Mouse (Mus musculus): ENCODE measurements around the gene Anks1. TPM values are rescaled to one million over a fixed set of nuclear protein-coding genes. Genes with fewer than 3 reads are reported as not detected.

The Anks1 gene
- polyA plus RNA-seq, 1 experiment from 2014 or later: 8.3 TPM

DNA sequence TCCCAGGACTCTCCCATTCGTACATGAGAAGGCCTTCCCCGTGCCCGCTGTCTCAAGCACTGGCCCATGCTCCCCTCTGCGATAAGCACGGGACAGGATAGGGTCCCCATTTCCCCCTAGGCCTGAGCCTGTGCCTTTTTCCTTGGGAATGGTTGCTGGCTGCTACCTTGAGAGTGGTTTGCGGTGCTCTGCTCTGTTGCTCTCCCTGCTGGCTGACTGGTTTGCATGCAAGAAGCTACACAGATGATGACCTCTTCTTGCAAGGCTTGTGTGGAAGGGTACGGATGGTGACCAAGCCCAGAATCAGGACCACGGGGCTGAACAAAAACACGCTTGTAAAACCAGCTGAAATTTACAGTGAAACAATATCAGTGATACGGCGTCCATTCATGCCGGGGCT is 75.3 kb downstream of the Anks1 start:
- H3K36me3 ChIP-seq (ENCODE audit: control insufficient read depth, insufficient read depth, low read length): peaks cover 6% of the 10 kb centered on the region; the same call in 1 of the 2 replicates
- H3K27ac ChIP-seq (replicated peaks): no peak overlapping the region
- no peaks in the 10 kb centered on the region for H3K9me3 ChIP-seq (ENCODE audit: control insufficient read depth, low read length)
- TF ChIP-seq EP300 (optimal IDR thresholded peaks at IDR 0.05): no peak
- TF ChIP-seq CTCF (IDR thresholded peaks at IDR 0.05; ENCODE audit: low read depth): peak; percentile 71
- H3K9ac ChIP-seq (ENCODE audit: low read length): no peak overlapping the region
- no peaks in the 10 kb centered on the region for H3K4me1 ChIP-seq (replicated peaks; ENCODE audit: control insufficient read depth, insufficient read depth)
- ATAC-seq (ENCODE audit: low FRiP score, low TSS enrichment): no peak
- DNase-seq (ENCODE audit: low spot score): no peak
- H3K4me2 ChIP-seq (replicated peaks; ENCODE audit: low read depth): no peak overlapping the region
- WGBS: 86% methylated on average over 12 of the region's 12 CpGs
- no peaks in the 10 kb centered on the region for H3K27me3 ChIP-seq (ENCODE audit: control insufficient read depth, insufficient read depth, low read length)
- no peak overlapping the region for H3K4me3 ChIP-seq (ENCODE audit: low read depth, low read length)

DNA sequence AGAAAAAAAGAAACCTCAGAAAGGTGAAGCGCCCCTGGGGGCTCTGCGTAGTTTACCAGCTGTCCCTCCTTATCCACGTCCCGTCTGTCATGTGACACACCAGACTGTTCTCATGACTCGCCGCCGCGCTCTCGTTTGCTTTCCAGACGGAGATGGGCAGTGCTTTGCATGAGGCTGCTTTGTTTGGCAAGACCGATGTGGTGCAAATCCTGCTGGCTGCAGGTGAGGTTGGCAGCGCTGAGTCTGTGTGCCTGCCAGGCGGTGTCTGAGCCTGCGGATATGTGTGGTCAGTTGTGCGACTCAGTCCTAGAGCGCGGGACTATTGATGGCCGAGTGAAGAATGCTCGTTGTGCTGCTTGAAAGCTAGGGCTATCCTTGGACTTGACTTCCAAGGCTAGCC is 77.0 kb downstream of the Anks1 start:
- no peak overlapping the region for H3K4me2 ChIP-seq (replicated peaks; ENCODE audit: low read depth)
- no peaks in the 10 kb centered on the region for H3K27me3 ChIP-seq (ENCODE audit: control insufficient read depth, insufficient read depth, low read length)
- TF ChIP-seq CTCF (IDR thresholded peaks at IDR 0.05; ENCODE audit: low read depth) (no peak), EP300 (optimal IDR thresholded peaks at IDR 0.05) (no peak)
- no peaks in the 10 kb centered on the region for H3K9me3 ChIP-seq (ENCODE audit: control insufficient read depth, low read length)
- no peaks in the 10 kb centered on the region for H3K4me1 ChIP-seq (replicated peaks; ENCODE audit: control insufficient read depth, insufficient read depth)
- no peak for ATAC-seq (ENCODE audit: low FRiP score, low TSS enrichment)
- H3K4me3 ChIP-seq (ENCODE audit: low read depth, low read length): no peak overlapping the region
- no peak overlapping the region for H3K9ac ChIP-seq (ENCODE audit: low read length)
- H3K36me3 ChIP-seq (ENCODE audit: control insufficient read depth, insufficient read depth, low read length): peaks cover 6% of the 10 kb centered on the region; the same call in 1 of the 2 replicates
- no peak for DNase-seq (ENCODE audit: low spot score)
- 91% methylated on average over 19 of the region's 19 CpGs for WGBS
- H3K27ac ChIP-seq (replicated peaks): no peak overlapping the region

DNA sequence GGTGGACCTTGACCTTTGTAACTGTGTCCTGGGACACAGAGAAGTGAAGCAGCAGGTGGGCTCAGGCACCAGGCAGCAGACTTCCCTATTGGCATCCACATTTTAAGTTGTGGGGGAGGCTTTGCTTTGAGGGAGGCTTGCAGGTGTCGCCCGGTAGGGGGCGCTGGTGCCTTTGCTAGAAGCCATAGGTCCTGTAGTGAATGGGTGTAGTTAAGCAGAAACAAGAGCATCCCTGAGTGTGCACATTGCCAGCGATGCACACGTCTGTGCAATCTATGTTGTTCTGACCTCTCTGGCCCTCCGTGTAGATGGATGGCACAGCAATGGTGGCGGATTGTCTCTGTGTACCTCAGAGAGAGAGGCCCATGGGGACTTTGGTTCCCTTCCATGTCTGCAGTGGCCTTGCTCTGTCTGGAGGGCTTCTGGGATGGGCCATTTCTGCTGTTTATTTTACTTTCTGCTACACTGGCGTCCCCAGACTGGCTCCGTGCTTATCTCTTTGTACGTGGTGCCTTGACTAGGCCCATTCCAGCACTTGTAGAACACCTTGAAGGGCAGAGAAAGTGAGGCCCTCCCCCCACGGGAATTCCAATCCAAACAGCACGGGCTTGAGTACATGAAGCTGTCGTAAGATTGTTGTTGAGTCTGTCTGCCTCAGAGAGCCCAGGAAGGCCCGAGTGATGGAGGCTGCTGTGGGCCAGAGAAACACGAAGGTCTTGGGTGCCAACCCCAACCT is 80.9 kb downstream of the Anks1 start:
- no peaks in the 10 kb centered on the region for H3K4me1 ChIP-seq (replicated peaks; ENCODE audit: control insufficient read depth, insufficient read depth)
- peaks cover 10% of the 10 kb centered on the region for H3K36me3 ChIP-seq (ENCODE audit: control insufficient read depth, insufficient read depth, low read length)
- no peak overlapping the region for H3K4me3 ChIP-seq (ENCODE audit: low read depth, low read length)
- no peak overlapping the region for H3K27ac ChIP-seq (replicated peaks)
- no peak for TF ChIP-seq EP300 (optimal IDR thresholded peaks at IDR 0.05)
- peak; percentile 98 for TF ChIP-seq CTCF (IDR thresholded peaks at IDR 0.05; ENCODE audit: low read depth)
- DNase-seq (ENCODE audit: low spot score) (peak; percentile 90), ATAC-seq (ENCODE audit: low FRiP score, low TSS enrichment) (peak; percentile 73)
- 28% methylated on average over 15 of the region's 15 CpGs for WGBS
- no peak overlapping the region for H3K4me2 ChIP-seq (replicated peaks; ENCODE audit: low read depth)
- no peaks in the 10 kb centered on the region for H3K27me3 ChIP-seq (ENCODE audit: control insufficient read depth, insufficient read depth, low read length)
- H3K9me3 ChIP-seq (ENCODE audit: control insufficient read depth, low read length): no peaks in the 10 kb centered on the region
- no peak overlapping the region for H3K9ac ChIP-seq (ENCODE audit: low read length)

DNA sequence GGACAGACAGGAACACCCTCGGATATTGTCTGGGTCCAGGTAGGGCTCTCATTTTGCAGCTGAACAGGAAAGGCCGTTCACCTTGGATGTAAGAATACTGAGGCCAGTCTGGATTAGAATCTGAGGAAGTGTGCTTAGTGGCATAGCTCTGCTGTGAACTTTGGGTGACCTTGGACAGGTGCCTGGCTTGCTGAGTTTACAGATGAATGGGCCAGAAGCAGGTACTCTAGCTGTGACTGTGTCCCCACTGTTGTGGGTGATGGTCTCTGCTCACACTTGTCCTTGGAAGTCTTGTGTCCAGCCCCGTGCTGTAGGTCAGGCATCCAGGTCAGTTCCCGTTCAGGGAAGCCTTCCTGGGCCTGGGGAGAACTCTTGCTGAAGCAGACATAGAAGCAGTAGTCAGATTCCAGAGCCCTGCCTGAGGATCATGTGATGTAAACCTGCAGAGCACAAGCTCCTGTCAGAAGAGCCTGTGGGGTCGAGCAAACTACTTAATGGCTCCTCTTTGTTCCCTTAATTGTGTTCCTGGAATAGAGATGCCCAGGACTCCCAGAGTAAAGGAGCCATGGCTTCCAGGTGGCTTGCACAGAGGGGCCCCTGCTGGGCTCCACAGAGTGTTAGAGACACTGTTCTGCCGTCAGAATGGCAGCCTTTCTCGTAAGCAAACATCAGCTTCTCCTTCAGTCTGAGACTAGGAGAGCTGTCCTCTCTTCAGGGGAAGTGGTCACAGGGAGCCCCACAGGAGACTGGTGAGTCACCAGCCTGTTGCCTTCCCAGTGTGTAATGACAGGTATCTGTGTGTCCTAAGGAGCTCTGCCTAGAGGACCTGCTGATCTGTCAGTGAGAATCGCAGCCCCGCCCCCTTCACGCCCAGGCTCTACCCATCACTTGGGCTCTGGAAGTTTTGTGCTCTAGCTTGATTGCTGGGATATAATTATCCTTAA is 85.2 kb downstream of the Anks1 start:
- Histone ChIP-seq H3K27ac (replicated peaks) (no peak overlapping the region), H3K36me3 (ENCODE audit: control insufficient read depth, insufficient read depth, low read length) (peaks cover 15% of the 10 kb centered on the region; the same call in 1 of the 2 replicates), H3K27me3 (ENCODE audit: control insufficient read depth, insufficient read depth, low read length) (no peaks in the 10 kb centered on the region), H3K4me1 (replicated peaks; ENCODE audit: control insufficient read depth, insufficient read depth) (no peaks in the 10 kb centered on the region), H3K9ac (ENCODE audit: low read length) (no peak overlapping the region), H3K4me2 (replicated peaks; ENCODE audit: low read depth) (no peak overlapping the region), H3K9me3 (ENCODE audit: control insufficient read depth, low read length) (no peaks in the 10 kb centered on the region), H3K4me3 (ENCODE audit: low read depth, low read length) (no peak overlapping the region)
- ATAC-seq (ENCODE audit: low FRiP score, low TSS enrichment) (no peak), DNase-seq (ENCODE audit: low spot score) (no peak)
- WGBS: 54% methylated on average over 10 of the region's 10 CpGs
- TF ChIP-seq EP300 (optimal IDR thresholded peaks at IDR 0.05): no peak
- TF ChIP-seq CTCF (IDR thresholded peaks at IDR 0.05; ENCODE audit: low read depth): no peak

DNA sequence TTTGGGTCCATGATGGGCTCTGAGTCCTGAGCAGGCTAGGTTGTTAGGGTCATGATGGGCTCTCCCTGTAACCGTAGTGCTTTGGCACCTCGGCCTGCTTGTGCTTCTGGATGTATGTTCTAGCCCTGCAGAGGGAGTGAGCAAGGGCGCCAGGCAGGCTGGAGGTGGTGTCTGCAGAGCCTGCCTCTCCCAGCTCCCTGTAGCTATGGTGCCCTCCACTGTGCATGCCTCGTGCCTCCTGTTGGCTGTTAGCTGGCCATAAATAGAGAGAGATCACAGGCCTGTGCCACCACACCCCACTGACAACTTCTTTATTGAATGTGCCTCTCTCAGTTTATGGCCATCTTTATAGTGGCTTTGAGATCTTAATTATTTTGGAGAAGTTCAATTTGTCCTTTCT is 87.2 kb downstream of the Anks1 start:
- DNase-seq (ENCODE audit: low spot score): no peak
- no peaks in the 10 kb centered on the region for H3K4me1 ChIP-seq (replicated peaks; ENCODE audit: control insufficient read depth, insufficient read depth)
- H3K27ac ChIP-seq (replicated peaks): no peak overlapping the region
- no peak overlapping the region for H3K4me2 ChIP-seq (replicated peaks; ENCODE audit: low read depth)
- H3K9me3 ChIP-seq (ENCODE audit: control insufficient read depth, low read length): no peaks in the 10 kb centered on the region
- ATAC-seq (ENCODE audit: low FRiP score, low TSS enrichment): no peak
- TF ChIP-seq CTCF (IDR thresholded peaks at IDR 0.05; ENCODE audit: low read depth): no peak
- no peak for TF ChIP-seq EP300 (optimal IDR thresholded peaks at IDR 0.05)
- WGBS: 81% methylated on average over 4 of the region's 4 CpGs
- H3K36me3 ChIP-seq (ENCODE audit: control insufficient read depth, insufficient read depth, low read length): peaks cover 15% of the 10 kb centered on the region; the same call in 1 of the 2 replicates
- no peak overlapping the region for H3K4me3 ChIP-seq (ENCODE audit: low read depth, low read length)
- H3K27me3 ChIP-seq (ENCODE audit: control insufficient read depth, insufficient read depth, low read length): no peaks in the 10 kb centered on the region
- no peak overlapping the region for H3K9ac ChIP-seq (ENCODE audit: low read length)
